23 mouse cellular contexts compared by ENCODE assay signal in the genomic region with DNA sequence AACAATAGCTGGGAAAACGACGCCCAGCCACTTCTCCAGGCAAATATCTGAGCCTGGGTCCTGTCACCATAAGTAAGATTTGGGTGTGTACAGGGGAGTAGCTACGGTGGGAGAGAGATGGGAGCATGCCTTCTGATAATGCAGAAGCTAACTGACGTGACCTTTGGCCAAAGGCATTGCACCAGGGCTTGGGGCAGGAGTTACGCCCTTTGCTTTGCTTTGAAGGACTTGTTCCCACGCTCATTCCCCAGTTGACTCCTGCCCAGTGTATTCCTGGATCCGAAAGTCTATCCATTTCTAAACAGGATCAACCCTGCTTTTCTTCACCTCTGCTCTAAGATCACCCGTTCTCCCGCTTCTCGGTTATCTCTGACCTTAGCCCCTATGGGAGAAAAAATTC.
A peak's percentile ranks its signal among the peaks of the same experiment; 100 is the strongest.
DNase-seq lines count a peak whose midpoint lies in the region; ATAC-seq and TF ChIP-seq lines count a peak whose summit lies in the region.
"Had no signal": no experiment of that assay in that cellular context is flagged by ENCODE, and none has a peak within 500 bp of the region (broad histone marks: within the 10 kb centered on the region; RNA-seq: fewer than 3 reads in every experiment).

No protein-coding gene starts in this region.

- TF ChIP-seq CTCF in heart, postnatal 0 days (IDR thresholded peaks at IDR 0.05; ENCODE audit: low read depth): no peak
- TF ChIP-seq CTCF in heart, adult 2 months (IDR thresholded peaks at IDR 0.05): no peak
- no peak for TF ChIP-seq CTCF in testis, adult 2 months (IDR thresholded peaks at IDR 0.05; ENCODE audit: control insufficient read depth, insufficient read depth, insufficient replicate concordance, low read depth, low read length)

- no peak overlapping the region for H3K4me3 ChIP-seq in heart, postnatal 0 days (ENCODE audit: low read depth, low read length)
- H3K4me3 ChIP-seq in heart, adult 2 months: no peak overlapping the region
- peak overlapping the region; percentile 12; the same call in 1 of the 2 replicates for H3K4me3 ChIP-seq in testis, adult 2 months (ENCODE audit: control insufficient read depth, low read depth, low read length)
- no peak overlapping the region for H3K4me3 ChIP-seq in forebrain, embryonic 10.5 days
- H3K4me3 ChIP-seq: embryonic facial prominence, embryonic 12.5 days; forebrain, embryonic 15.5 days; liver, embryonic 13.5 days had no signal

- intact Hi-C loops in heart, adult 2 months (cut with DNase I): no loop called here

- H3K9me3 ChIP-seq in heart, postnatal 0 days (replicated peaks; ENCODE audit: control insufficient read depth, low read length): no peaks in the 10 kb centered on the region
- H3K9me3 ChIP-seq in forebrain, embryonic 10.5 days: no peaks in the 10 kb centered on the region
- H3K9me3 ChIP-seq: embryonic facial prominence, embryonic 12.5 days; forebrain, embryonic 15.5 days; liver, embryonic 13.5 days had no signal

- peaks cover 15% of the 10 kb centered on the region for H3K4me1 ChIP-seq in heart, postnatal 0 days (ENCODE audit: control insufficient read depth, insufficient read depth)
- peaks cover 7% of the 10 kb centered on the region for H3K4me1 ChIP-seq in heart, adult 2 months (ENCODE audit: control insufficient read depth, insufficient read depth, low read length)
- H3K4me1 ChIP-seq in testis, adult 2 months (ENCODE audit: control insufficient read depth, insufficient read depth, low read length): peaks cover 2% of the 10 kb centered on the region
- H3K4me1 ChIP-seq in forebrain, embryonic 10.5 days: peaks cover 15% of the 10 kb centered on the region; the same call in 1 of the 2 replicates
- H3K4me1 ChIP-seq: liver, embryonic 13.5 days had no signal

- no peaks in the 10 kb centered on the region for H3K36me3 ChIP-seq in heart, postnatal 0 days (replicated peaks; ENCODE audit: control insufficient read depth, insufficient read depth, low read length)
- no peaks in the 10 kb centered on the region for H3K36me3 ChIP-seq in heart, adult 2 months (ENCODE audit: control insufficient read depth, insufficient read depth, low read length)
- H3K36me3 ChIP-seq in testis, adult 2 months (ENCODE audit: control insufficient read depth, insufficient read depth, low read length): no peaks in the 10 kb centered on the region
- no peaks in the 10 kb centered on the region for H3K36me3 ChIP-seq in forebrain, embryonic 10.5 days (replicated peaks)
- H3K36me3 ChIP-seq: embryonic facial prominence, embryonic 12.5 days; forebrain, embryonic 15.5 days; G1E; liver, embryonic 13.5 days had no signal

- peak overlapping the region; percentile 14; the same call in 1 of the 2 replicates for H3K27ac ChIP-seq in heart, postnatal 0 days (ENCODE audit: low read depth)
- H3K27ac ChIP-seq in heart, adult 2 months: no peak overlapping the region
- no peak overlapping the region for H3K27ac ChIP-seq in testis, adult 2 months (ENCODE audit: control insufficient read depth, insufficient read depth, low read depth, low read length)
- no peak overlapping the region for H3K27ac ChIP-seq in forebrain, embryonic 10.5 days
- H3K27ac ChIP-seq: embryonic facial prominence, embryonic 12.5 days; forebrain, embryonic 15.5 days; liver, embryonic 13.5 days had no signal

- H3K9ac ChIP-seq in heart, postnatal 0 days (replicated peaks; ENCODE audit: low read depth, low read length): no peak overlapping the region
- no peak overlapping the region for H3K9ac ChIP-seq in heart, adult 2 months (ENCODE audit: low read depth, low read length)
- H3K9ac ChIP-seq: embryonic facial prominence, embryonic 12.5 days; forebrain, embryonic 15.5 days; liver, embryonic 13.5 days; lung, embryonic 14.5 days had no signal

- no peak for ATAC-seq in heart, postnatal 0 days (ENCODE audit: insufficient read depth, low read depth)
- ATAC-seq: forebrain, embryonic 15.5 days; hindbrain, embryonic 16.5 days had no signal

- H3K79me2 ChIP-seq in heart, adult 2 months (replicated peaks; ENCODE audit: control insufficient read depth, insufficient read depth, low read length): no peaks in the 10 kb centered on the region

- no peaks in the 10 kb centered on the region for H3K27me3 ChIP-seq in heart, postnatal 0 days (ENCODE audit: control insufficient read depth, insufficient read depth, low read length)
- H3K27me3 ChIP-seq in heart, adult 2 months (ENCODE audit: control insufficient read depth, insufficient read depth, low read length): no peaks in the 10 kb centered on the region
- H3K27me3 ChIP-seq in testis, adult 2 months (ENCODE audit: control insufficient read depth, insufficient read depth, low read length): no peaks in the 10 kb centered on the region
- H3K27me3 ChIP-seq in forebrain, embryonic 10.5 days (ENCODE audit: poor library complexity, severe bottlenecking): no peaks in the 10 kb centered on the region
- H3K27me3 ChIP-seq: embryonic facial prominence, embryonic 12.5 days; forebrain, embryonic 15.5 days; liver, embryonic 13.5 days had no signal

- TF ChIP-seq EP300 in heart, postnatal 0 days (IDR thresholded peaks at IDR 0.05; ENCODE audit: low read depth): no peak
- no peak for TF ChIP-seq EP300 in heart, adult 2 months (IDR thresholded peaks at IDR 0.05; ENCODE audit: insufficient read depth, low read depth, low read length)

- TF ChIP-seq POLR2A in heart, adult 2 months (IDR thresholded peaks at IDR 0.05; ENCODE audit: insufficient read depth, low read depth, low read length): no peak
- no peak for TF ChIP-seq POLR2A in testis, adult 2 months (IDR thresholded peaks at IDR 0.05; ENCODE audit: control insufficient read depth, low read depth, low read length)

- H3K4me2 ChIP-seq in heart, postnatal 0 days (ENCODE audit: low read depth, low read length): no peak overlapping the region
- H3K4me2 ChIP-seq: embryonic facial prominence, embryonic 12.5 days; forebrain, embryonic 15.5 days; liver, embryonic 13.5 days; lung, embryonic 14.5 days had no signal

- peak; percentile 31 for DNase-seq in adrenal gland, postnatal 14 days
- DNase-seq in adrenal gland, adult 18-20 months (ENCODE audit: low spot score in 2 of 2): no peak
- no peak for DNase-seq in heart, postnatal 0 days (ENCODE audit: low spot score)
- DNase-seq in heart, adult 2 months: no peak
- no peak for DNase-seq in testis, postnatal 10 days (ENCODE audit: low spot score)
- DNase-seq in forebrain, embryonic 10.5 days (ENCODE audit: extremely low spot score, low spot score): no peak
- DNase-seq: cerebellum, adult 11 months; cerebellum, adult 9-10 months; embryo, embryonic 11 days; gastrocnemius, postnatal 25 days; heart, postnatal 14 days; kidney, adult 9 months; kidney, postnatal 14 days; liver, embryonic 13.5 days; lung, embryonic 14.5 days; lung, postnatal 14 days; midbrain, embryonic 14.5 days; thymus, postnatal 14 days had no signal

- 64% methylated on average over 10 of the region's 10 CpGs for WGBS in heart, postnatal 0 days
- WGBS in heart, adult 2 months: 68% methylated on average over 10 of the region's 10 CpGs
- 84% methylated on average over 10 of the region's 10 CpGs for WGBS in forebrain, embryonic 10.5 days
